Mouse (Mus musculus): ENCODE results near the gene Krt19. TPM values are rescaled to one million over a fixed set of nuclear protein-coding genes. Genes with fewer than 3 reads are reported as not detected.

The Krt19 gene
- polyA plus RNA-seq, 1 experiment: not detected

- Histone ChIP-seq H3K27me3 (replicated peaks) (no peaks in the 10 kb centered on the region), H3K4me3 (replicated peaks) (no peak within 1 kb of the TSS), H3K36me3 (replicated peaks; ENCODE audit: low read length) (no peaks in the 10 kb centered on the region), H3K9me3 (no peaks in the 10 kb centered on the region), H3K4me1 (no peaks in the 10 kb centered on the region)
- TF ChIP-seq FLI1 (IDR thresholded peaks at IDR 0.05; ENCODE audit: low read length) (no peak), GATA1 (IDR thresholded peaks at IDR 0.05; ENCODE audit: borderline replicate concordance, low read length) (no peak)
Measured at GRCm38 (mm10) chr11:100105576-100106122, 42.8 kb downstream of the Krt19 start, which contains the start of gene Krt36. Gene Krt36 (minus strand): TSS chr11:100105626.

DNA sequence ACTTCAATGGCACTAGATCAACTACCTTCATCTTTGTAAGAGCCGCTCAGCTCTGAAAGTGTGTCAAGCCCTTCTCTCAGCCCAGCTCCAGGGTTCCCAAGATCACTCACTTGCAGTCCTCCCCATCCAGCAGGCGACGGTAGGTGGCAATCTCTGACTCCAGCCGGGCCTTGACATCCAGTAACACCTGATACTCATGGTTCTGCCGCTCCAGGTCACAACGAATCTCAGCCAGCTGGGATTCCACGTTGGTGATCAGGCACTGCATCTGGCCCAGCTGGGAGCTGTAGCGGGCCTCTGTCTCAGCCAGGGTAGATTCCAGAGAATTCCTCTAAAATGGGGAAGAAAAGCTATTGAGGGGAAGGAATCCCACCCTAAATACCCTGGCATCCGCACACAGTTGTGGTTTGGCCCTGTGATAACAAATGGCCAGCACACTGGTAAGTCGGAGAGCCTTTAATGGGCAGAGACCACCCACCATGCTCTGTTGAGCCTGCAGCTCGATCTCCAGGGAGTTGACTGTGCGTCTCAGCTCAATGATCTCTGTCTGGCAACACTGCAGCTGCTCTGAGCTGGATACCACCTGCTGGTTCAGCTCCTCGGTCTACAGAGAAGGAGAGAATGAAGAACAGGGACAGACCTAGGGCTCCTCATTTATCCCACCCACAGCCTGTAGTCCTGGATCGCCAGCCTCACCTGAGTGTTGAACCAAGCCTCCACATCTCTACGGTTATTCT, 45.6 kb downstream of the Krt19 start:
- no peaks in the 10 kb centered on the region for H3K9me3 ChIP-seq
- TF ChIP-seq GATA1 (IDR thresholded peaks at IDR 0.05; ENCODE audit: borderline replicate concordance, low read length) (no peak), FLI1 (IDR thresholded peaks at IDR 0.05; ENCODE audit: low read length) (no peak)
- no peaks in the 10 kb centered on the region for H3K4me1 ChIP-seq
- H3K4me3 ChIP-seq (replicated peaks): no peak overlapping the region
- H3K27me3 ChIP-seq (replicated peaks): no peaks in the 10 kb centered on the region
- no peaks in the 10 kb centered on the region for H3K36me3 ChIP-seq (replicated peaks; ENCODE audit: low read length)

DNA sequence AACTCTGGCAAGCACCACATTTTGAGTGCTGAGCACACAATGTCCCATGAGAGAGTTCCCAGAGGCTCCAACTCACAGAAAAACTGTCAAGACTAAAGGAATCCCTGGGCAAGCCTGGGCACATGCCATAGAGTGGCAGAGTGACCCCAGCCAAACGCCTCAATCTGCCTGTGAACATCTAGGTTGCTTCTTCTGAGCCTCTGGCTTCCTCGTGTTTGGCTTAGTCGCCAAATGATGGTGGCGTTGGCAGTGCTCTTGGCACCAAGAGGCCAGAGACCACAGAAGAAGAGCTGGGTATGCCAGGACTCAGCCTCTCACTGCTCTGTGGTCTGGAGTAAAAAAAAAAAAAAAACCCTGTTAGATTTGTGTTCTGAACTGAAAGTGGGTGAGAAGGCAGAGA, 48.1 kb downstream of the Krt19 start:
- no peaks in the 10 kb centered on the region for H3K9me3 ChIP-seq
- TF ChIP-seq FLI1 (IDR thresholded peaks at IDR 0.05; ENCODE audit: low read length): no peak
- TF ChIP-seq GATA1 (IDR thresholded peaks at IDR 0.05; ENCODE audit: borderline replicate concordance, low read length): no peak

DNA sequence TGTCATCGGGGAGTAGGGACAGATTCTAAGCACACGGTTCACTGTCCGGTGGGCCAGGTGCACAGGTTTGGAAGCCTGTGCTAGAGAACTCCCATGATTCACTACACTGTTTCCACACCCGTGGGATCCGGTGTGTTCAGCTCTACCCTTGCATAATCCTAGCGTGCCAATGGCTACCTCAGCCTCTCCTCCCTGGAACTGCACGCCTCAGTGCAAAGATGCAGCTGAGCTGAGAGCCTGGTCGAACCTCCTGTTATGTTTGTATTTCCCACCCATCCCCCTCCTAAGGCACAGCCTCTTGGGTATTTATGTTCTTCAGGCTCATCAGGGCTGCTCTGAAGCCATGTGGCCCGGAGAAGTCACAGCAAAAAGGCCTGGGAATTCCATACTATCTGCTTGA, 50.6 kb downstream of the Krt19 start:
- H3K36me3 ChIP-seq (replicated peaks; ENCODE audit: low read length): no peaks in the 10 kb centered on the region
- TF ChIP-seq FLI1 (IDR thresholded peaks at IDR 0.05; ENCODE audit: low read length): no peak
- no peak for TF ChIP-seq GATA1 (IDR thresholded peaks at IDR 0.05; ENCODE audit: borderline replicate concordance, low read length)
- H3K9me3 ChIP-seq: no peaks in the 10 kb centered on the region
- peaks cover 1% of the 10 kb centered on the region for H3K27me3 ChIP-seq (replicated peaks)
- H3K4me1 ChIP-seq: no peaks in the 10 kb centered on the region
- H3K4me3 ChIP-seq (replicated peaks): no peak overlapping the region

More for the DNA sequence above, 48.1 kb downstream of the Krt19 start:
- no peaks in the 10 kb centered on the region for H3K27me3 ChIP-seq (replicated peaks)
- H3K4me1 ChIP-seq: no peaks in the 10 kb centered on the region
- H3K4me3 ChIP-seq (replicated peaks): no peak overlapping the region
- H3K36me3 ChIP-seq (replicated peaks; ENCODE audit: low read length): no peaks in the 10 kb centered on the region

DNA sequence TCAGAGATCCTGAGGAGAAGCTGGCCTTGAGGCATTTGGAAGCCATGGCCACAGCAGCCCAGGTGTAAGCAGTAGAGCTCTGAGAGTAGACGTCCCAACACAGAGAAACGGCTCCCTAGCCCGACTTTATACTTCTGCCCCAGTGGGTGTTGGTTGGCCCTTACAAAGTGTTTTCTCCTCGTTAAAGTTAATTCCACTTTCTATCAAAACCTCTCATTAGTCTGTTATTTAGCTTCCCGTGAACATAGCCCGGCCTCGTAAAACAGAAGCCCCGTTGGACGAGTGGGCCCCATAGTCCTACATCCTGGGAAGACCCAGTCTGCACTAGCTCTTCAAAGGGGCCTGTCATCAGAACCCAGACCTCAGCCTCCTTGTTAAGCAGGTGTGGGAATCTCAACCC, 52.3 kb downstream of the Krt19 start, which contains the start of gene Krt35:
Krt35 (minus strand) TSS at position 101 of the 400 bp plus-strand sequence.
- Histone ChIP-seq H3K4me1 (no peaks in the 10 kb centered on the region), H3K4me3 (replicated peaks) (no peak within 1 kb of the TSS), H3K36me3 (replicated peaks; ENCODE audit: low read length) (no peaks in the 10 kb centered on the region), H3K9me3 (no peaks in the 10 kb centered on the region), H3K27me3 (replicated peaks) (peaks cover 1% of the 10 kb centered on the region)
- no peak for TF ChIP-seq GATA1 (IDR thresholded peaks at IDR 0.05; ENCODE audit: borderline replicate concordance, low read length)
- TF ChIP-seq FLI1 (IDR thresholded peaks at IDR 0.05; ENCODE audit: low read length): no peak

Other genes with a start within 250 kb of the Krt19 start
- not detected in 2 replicates for gene Krtap31-1, start 240.7 kb downstream of the Krt19 start, polyA plus RNA-seq (2012; ENCODE audit: insufficient read depth, low replicate concordance)
- not detected in 2 replicates for gene Gm11565, start 233.9 kb downstream of the Krt19 start, polyA plus RNA-seq (2012; ENCODE audit: insufficient read depth, low replicate concordance)
- gene Krtap31-2, start 212.4 kb downstream of the Krt19 start, polyA plus RNA-seq (2012; ENCODE audit: insufficient read depth, low replicate concordance): not detected in 2 replicates
- not detected in 2 replicates for gene Krtap9-5, start 200.2 kb downstream of the Krt19 start, polyA plus RNA-seq (2012; ENCODE audit: insufficient read depth, low replicate concordance)
- gene Krtap29-1, start 169.6 kb downstream of the Krt19 start, polyA plus RNA-seq (2012; ENCODE audit: insufficient read depth, low replicate concordance): not detected in 2 replicates
- not detected in 2 replicates for gene Krtap16-1, start 162.1 kb downstream of the Krt19 start, polyA plus RNA-seq (2012; ENCODE audit: insufficient read depth, low replicate concordance)
- not detected in 2 replicates for gene Krtap17-1, start 154.7 kb downstream of the Krt19 start, polyA plus RNA-seq (2012; ENCODE audit: insufficient read depth, low replicate concordance)
- not detected in 2 replicates for gene Krt33a, start 132.5 kb downstream of the Krt19 start, polyA plus RNA-seq (2012; ENCODE audit: insufficient read depth, low replicate concordance)
- not detected in 2 replicates for gene Krt33b, start 118.8 kb downstream of the Krt19 start, polyA plus RNA-seq (2012; ENCODE audit: insufficient read depth, low replicate concordance)
- gene Krt34, start 107.1 kb downstream of the Krt19 start, polyA plus RNA-seq (2012; ENCODE audit: insufficient read depth, low replicate concordance): not detected in 2 replicates
- not detected in 2 replicates for gene Krt31, start 98.1 kb downstream of the Krt19 start, polyA plus RNA-seq (2012; ENCODE audit: insufficient read depth, low replicate concordance)
- not detected in 2 replicates for gene Krt32, start 60.4 kb downstream of the Krt19 start, polyA plus RNA-seq (2012; ENCODE audit: insufficient read depth, low replicate concordance)
- gene Krt35, start 52.4 kb downstream of the Krt19 start, polyA plus RNA-seq (2012; ENCODE audit: insufficient read depth, low replicate concordance): not detected in 2 replicates
- not detected in 2 replicates for gene Krt36, start 43.0 kb downstream of the Krt19 start, polyA plus RNA-seq (2012; ENCODE audit: insufficient read depth, low replicate concordance)
- gene Krt13, start 27.1 kb downstream of the Krt19 start, polyA plus RNA-seq (2012; ENCODE audit: insufficient read depth, low replicate concordance): not detected in 2 replicates
- not detected in 2 replicates for gene Krt15, start 12.7 kb downstream of the Krt19 start, polyA plus RNA-seq (2012; ENCODE audit: insufficient read depth, low replicate concordance)
- gene Krt9, start 44.6 kb upstream of the Krt19 start, polyA plus RNA-seq (2012; ENCODE audit: insufficient read depth, low replicate concordance): not detected in 2 replicates
- gene Krt14, start 58.9 kb upstream of the Krt19 start, polyA plus RNA-seq (2012; ENCODE audit: insufficient read depth, low replicate concordance): 1.2 TPM in 1 of 2 replicates, not detected in the other
- gene Krt16, start 100.2 kb upstream of the Krt19 start, polyA plus RNA-seq (2012; ENCODE audit: insufficient read depth, low replicate concordance): not detected in 2 replicates
- gene Krt17, start 112.4 kb upstream of the Krt19 start, polyA plus RNA-seq (2012; ENCODE audit: insufficient read depth, low replicate concordance): 0.08 and 2.6 TPM in 2 replicates
- not detected in 2 replicates for gene Krt42, start 121.2 kb upstream of the Krt19 start, polyA plus RNA-seq (2012; ENCODE audit: insufficient read depth, low replicate concordance)
- gene Eif1, start 171.2 kb upstream of the Krt19 start, polyA plus RNA-seq (2012; ENCODE audit: insufficient read depth, low replicate concordance): 123 and 768 TPM in 2 replicates
- gene Gast, start 185.7 kb upstream of the Krt19 start, polyA plus RNA-seq (2012; ENCODE audit: insufficient read depth, low replicate concordance): not detected in 2 replicates
- 0.06 TPM in 1 of 2 replicates, not detected in the other for gene Hap1, start 207.5 kb upstream of the Krt19 start, polyA plus RNA-seq (2012; ENCODE audit: insufficient read depth, low replicate concordance)
- 6.4 and 9.4 TPM in 2 replicates for gene Jup, start 249.1 kb upstream of the Krt19 start, polyA plus RNA-seq (2012; ENCODE audit: insufficient read depth, low replicate concordance)